Comparison of ENCODE assay signal across 9 mouse cellular contexts in genomic region chr7:80404101-80404894, GRCm38 (mm10). TPM values are rescaled to one million over a fixed set of nuclear protein-coding genes. Genes with fewer than 3 reads are reported as not detected.
DNase-seq lines count a peak whose midpoint lies in the region; ATAC-seq and TF ChIP-seq lines count a peak whose summit lies in the region.
"Had no signal": no experiment of that assay in that cellular context is flagged by ENCODE, and none has a peak within 500 bp of the region (broad histone marks: within the 10 kb centered on the region; RNA-seq: fewer than 3 reads in every experiment).

No protein-coding gene starts in this region.

- H3K4me2 ChIP-seq in heart, embryonic 13.5 days, result no peak overlapping the region
- peak overlapping the region; percentile 94 for H3K4me2 ChIP-seq in myocyte (ENCODE audit: low read depth)

- TF ChIP-seq CTCF in layer of hippocampus, adult 2 months (conservative IDR thresholded peaks at IDR 0.05), result no peak
- no peak for TF ChIP-seq CTCF in G1E (IDR thresholded peaks at IDR 0.05; ENCODE audit: low read depth, low read length)

- DNase-seq in layer of hippocampus, adult 2 months (ENCODE audit: low spot score in 2 of 2), result no peak
- no peak for DNase-seq in layer of hippocampus, postnatal 10 days (ENCODE audit: low spot score in 2 of 2)
- DNase-seq in G1E (ENCODE audit: low spot score), result peak; percentile 60
- DNase-seq in right cerebral cortex, postnatal 25 days, result no peak
- no peak for DNase-seq in urinary bladder, postnatal 36 days (ENCODE audit: low spot score in 2 of 2)
- DNase-seq in urinary bladder, adult 18-20 months (ENCODE audit: low spot score in 2 of 2), result no peak
- DNase-seq: embryo, embryonic 11 days had no signal

- TF ChIP-seq POLR2A in myocyte (IDR thresholded peaks at IDR 0.05; ENCODE audit: insufficient read length, low read depth), result no peak

- H3K9me3 ChIP-seq in G1E (replicated peaks), result no peaks in the 10 kb centered on the region
- no peaks in the 10 kb centered on the region for H3K9me3 ChIP-seq in heart, embryonic 13.5 days

- peak overlapping the region; percentile 95 for H3K27ac ChIP-seq in layer of hippocampus, adult 2 months
- peak overlapping the region; percentile 96 for H3K27ac ChIP-seq in heart, embryonic 13.5 days (replicated peaks)

- no peak overlapping the region for H3K4me3 ChIP-seq in layer of hippocampus, adult 2 months
- H3K4me3 ChIP-seq in G1E (ENCODE audit: low read depth, low read length) (peak overlapping the region; percentile 49; the same call in 1 of the 2 replicates), myocyte (peak overlapping the region; percentile 61)
- no peak overlapping the region for H3K4me3 ChIP-seq in heart, embryonic 13.5 days

- no peak overlapping the region for H3ac ChIP-seq in myocyte (ENCODE audit: control insufficient read depth, insufficient read length)

- ATAC-seq in G1E (ENCODE audit: extremely low read depth, insufficient number of reproducible peaks, low FRiP score, poor library complexity, severe bottlenecking), result peak; percentile 62
- no peak for ATAC-seq in heart, embryonic 13.5 days (ENCODE audit: extremely low read depth, insufficient number of reproducible peaks, low FRiP score, low TSS enrichment)

- 42% methylated on average over 7 of the region's 7 CpGs for WGBS in heart, embryonic 13.5 days

- H3K4me1 ChIP-seq in G1E (ENCODE audit: insufficient read depth, low read depth, low read length), result peaks cover 63% of the 10 kb centered on the region
- H3K4me1 ChIP-seq in heart, embryonic 13.5 days, result peaks cover 58% of the 10 kb centered on the region

- H3K27me3 ChIP-seq in G1E (ENCODE audit: insufficient read depth, low read length) (peaks cover 36% of the 10 kb centered on the region), myocyte (ENCODE audit: control insufficient read depth, insufficient read depth, insufficient read length) (no peaks in the 10 kb centered on the region)
- H3K27me3 ChIP-seq in heart, embryonic 13.5 days (replicated peaks), result no peaks in the 10 kb centered on the region

- H3K79me2 ChIP-seq in myocyte (ENCODE audit: control insufficient read depth, insufficient read depth), result peaks cover 27% of the 10 kb centered on the region

- H3K36me3 ChIP-seq in G1E (replicated peaks), result peaks cover 9% of the 10 kb centered on the region
- no peaks in the 10 kb centered on the region for H3K36me3 ChIP-seq in heart, embryonic 13.5 days
- no peaks in the 10 kb centered on the region for H3K36me3 ChIP-seq in myocyte (ENCODE audit: control insufficient read depth, insufficient read depth)

- 0 out of 2 replicates have a peak overlapping the region, but pooled peaks have one; percentile 99 for H3K9ac ChIP-seq in heart, embryonic 13.5 days

TF ChIP-seq in myocyte, 11 proteins besides CTCF, POLR2A, EP300 and RAD21:
- TF ChIP-seq TCF12 (IDR thresholded peaks at IDR 0.05; ENCODE audit: insufficient read depth, poor library complexity, severe bottlenecking) (no peak), POLR2AphosphoS2 (IDR thresholded peaks at IDR 0.05; ENCODE audit: insufficient read length, low read depth) (peak; percentile 39), CEBPB (IDR thresholded peaks at IDR 0.05; ENCODE audit: insufficient read depth, poor library complexity, severe bottlenecking) (peak; percentile 41; the same call in 1 of the 2 replicates)

RNA-seq across cellular contexts. Expression of gene Furin, which starts 0.9 kb away (rescaled TPM):
- total RNA-seq in layer of hippocampus, adult 2 months (2021), result 10 to 100 TPM; 39.4 to 40.6 TPM
- 10 to 100 TPM; 53.6 to 56.6 TPM for total RNA-seq in layer of hippocampus, postnatal 10 days (2021)
- total RNA-seq in G1E (2014; fragmentation: Nextera tagmentation), result 25.1 and 26.0 TPM in 2 replicates
- 16.2 and 21.3 TPM in 2 replicates for total RNA-seq in G1E (2017)
- 30.4 and 33.0 TPM in 2 replicates for polyA plus RNA-seq in G1E (2012)
- polyA plus RNA-seq in heart, embryonic 13.5 days (2015; fragmentation: Nextera tagmentation; extraction: Ambion mirVana), result 14.2 and 14.8 TPM in 2 replicates
- 64.1 TPM for polyA plus RNA-seq in myocyte (2012; fragmentation: generic; extraction: Trizol)

RNA-seq across cellular contexts. Expression of gene Fes, which starts 16.6 kb away (rescaled TPM):
- 1 to 10 TPM; 5.0 to 5.7 TPM for total RNA-seq in layer of hippocampus, adult 2 months (2021)
- 10 to 100 TPM in 1 of 2 experiments, 1 to 10 TPM in 1; 5.2 to 10.6 TPM for total RNA-seq in layer of hippocampus, postnatal 10 days (2021)
- total RNA-seq in G1E (2014; fragmentation: Nextera tagmentation) (1.5 and 2.7 TPM in 2 replicates), G1E (2017) (5.4 TPM in 2 replicates)
- polyA plus RNA-seq in G1E (2012) (3.4 and 4.9 TPM in 2 replicates), myocyte (2012; fragmentation: generic; extraction: Trizol) (0.54 TPM)
- polyA plus RNA-seq in heart, embryonic 13.5 days (2015; fragmentation: Nextera tagmentation; extraction: Ambion mirVana), result 10.7 and 10.8 TPM in 2 replicates

RNA-seq across cellular contexts. Expression of gene Man2a2, which starts 33.1 kb away (rescaled TPM):
- total RNA-seq in layer of hippocampus, adult 2 months (2021), result 100 to 1,000 TPM; 169 to 178 TPM
- total RNA-seq in layer of hippocampus, postnatal 10 days (2021), result 100 to 1,000 TPM; 106 to 115 TPM
- total RNA-seq in G1E (2014; fragmentation: Nextera tagmentation), result 58.7 and 63.1 TPM in 2 replicates
- total RNA-seq in G1E (2017), result 49.3 and 57.3 TPM in 2 replicates
- polyA plus RNA-seq in G1E (2012), result 31.7 and 37.0 TPM in 2 replicates
- 15.0 and 19.3 TPM in 2 replicates for polyA plus RNA-seq in heart, embryonic 13.5 days (2015; fragmentation: Nextera tagmentation; extraction: Ambion mirVana)
- polyA plus RNA-seq in myocyte (2012; fragmentation: generic; extraction: Trizol), result 35.7 TPM

Comparison
In these comparisons a context has a peak if more than half of its experiments do, and no peak if none do; other contexts are left out.
1. H3K4me3 ChIP-seq: peak in G1E (single experiment) and myocyte (single experiment); none in layer of hippocampus, adult 2 months (single experiment) and heart, embryonic 13.5 days (single experiment).